ENCODE assay signal across 20 mouse cellular contexts in genomic region chr3:89365153-89365485, GRCm38 (mm10). TPM values are rescaled to one million over a fixed set of nuclear protein-coding genes. Genes with fewer than 3 reads are reported as not detected.
DNase-seq lines count a peak whose midpoint lies in the region; ATAC-seq and TF ChIP-seq lines count a peak whose summit lies in the region.
"Had no signal": no experiment of that assay in that cellular context is flagged by ENCODE, and none has a peak within 500 bp of the region (broad histone marks: within the 10 kb centered on the region; RNA-seq: fewer than 3 reads in every experiment).

Dcst1 (minus strand) TSS chr3:89365253.

- no peak for ATAC-seq in kidney, embryonic 14.5 days (ENCODE audit: low FRiP score, low TSS enrichment)
- no peak for ATAC-seq in intestine, postnatal 0 days

- peak within 1 kb of the TSS; percentile 18; the same call in 1 of the 2 replicates for H3K9ac ChIP-seq in kidney, embryonic 14.5 days (ENCODE audit: low read depth, low read length)
- H3K9ac ChIP-seq in intestine, postnatal 0 days (ENCODE audit: low read depth, low read length) = no peak within 1 kb of the TSS
- H3K9ac ChIP-seq: hindbrain, embryonic 13.5 days; liver, embryonic 13.5 days; midbrain, embryonic 12.5 days had no signal

- TF ChIP-seq POLR2A in testis, adult 2 months (IDR thresholded peaks at IDR 0.05; ENCODE audit: control insufficient read depth, low read depth, low read length) = peak; percentile 40; the same call in 1 of the 2 replicates

- 96% methylated on average over 11 of the region's 11 CpGs for WGBS in kidney, embryonic 14.5 days
- 81% methylated on average over 11 of the region's 11 CpGs for WGBS in intestine, postnatal 0 days

- H3K9me3 ChIP-seq in kidney, embryonic 14.5 days (ENCODE audit: control insufficient read depth, low read length) = no peaks in the 10 kb centered on the region
- H3K9me3 ChIP-seq in intestine, postnatal 0 days (ENCODE audit: control insufficient read depth) = no peaks in the 10 kb centered on the region
- H3K9me3 ChIP-seq: hindbrain, embryonic 13.5 days; liver, embryonic 13.5 days; midbrain, embryonic 12.5 days had no signal

- H3K36me3 ChIP-seq in kidney, embryonic 14.5 days (ENCODE audit: control insufficient read depth, insufficient read depth, low read length) = no peaks in the 10 kb centered on the region
- no peaks in the 10 kb centered on the region for H3K36me3 ChIP-seq in testis, adult 2 months (ENCODE audit: control insufficient read depth, insufficient read depth, low read length)
- no peaks in the 10 kb centered on the region for H3K36me3 ChIP-seq in intestine, postnatal 0 days (ENCODE audit: control insufficient read depth, insufficient read depth)
- H3K36me3 ChIP-seq: hindbrain, embryonic 13.5 days; liver, embryonic 13.5 days; midbrain, embryonic 12.5 days had no signal

- no peak for DNase-seq in kidney, postnatal 4 days
- no peak for DNase-seq in testis, postnatal 14 days (ENCODE audit: low spot score)
- DNase-seq in thymus, postnatal 36 days = no peak
- no peak for DNase-seq in thymus, postnatal 14 days
- DNase-seq: adrenal gland, postnatal 10 days; cerebellum, adult 8-10 months; cerebellum, postnatal 36 days; embryo, embryonic 11 days; gastrocnemius, postnatal 25 days; heart, postnatal 36 days; kidney, adult 9 months; liver, embryonic 13.5 days; lung, adult 2 months; lung, postnatal 14 days; thymus, adult 18-20 months had no signal

- H3K27ac ChIP-seq in kidney, embryonic 14.5 days (ENCODE audit: low read depth, low read length) = no peak within 1 kb of the TSS
- H3K27ac ChIP-seq in testis, adult 2 months (ENCODE audit: control insufficient read depth, insufficient read depth, low read depth, low read length) = no peak within 1 kb of the TSS
- peak within 1 kb of the TSS; percentile 65 for H3K27ac ChIP-seq in intestine, postnatal 0 days (ENCODE audit: low read depth, low read length)
- H3K27ac ChIP-seq: hindbrain, embryonic 13.5 days; liver, embryonic 13.5 days; midbrain, embryonic 12.5 days had no signal

- no peak within 1 kb of the TSS for H3K4me2 ChIP-seq in kidney, embryonic 14.5 days (replicated peaks; ENCODE audit: low read depth, low read length)
- H3K4me2 ChIP-seq in intestine, postnatal 0 days (replicated peaks; ENCODE audit: low read depth) = peak within 1 kb of the TSS; percentile 38
- H3K4me2 ChIP-seq: hindbrain, embryonic 13.5 days; liver, embryonic 13.5 days; midbrain, embryonic 12.5 days had no signal

- 0 out of 2 replicates have a peak, but pooled peaks cover 4% of the 10 kb centered on the region for H3K4me1 ChIP-seq in kidney, embryonic 14.5 days (ENCODE audit: control insufficient read depth, insufficient read depth, low read length)
- H3K4me1 ChIP-seq in testis, adult 2 months (ENCODE audit: control insufficient read depth, insufficient read depth, low read length) = peaks cover 5% of the 10 kb centered on the region
- H3K4me1 ChIP-seq in intestine, postnatal 0 days (replicated peaks; ENCODE audit: control insufficient read depth, insufficient read depth, low read length) = peaks cover 3% of the 10 kb centered on the region
- H3K4me1 ChIP-seq: hindbrain, embryonic 13.5 days; liver, embryonic 13.5 days; midbrain, embryonic 12.5 days had no signal

- H3K27me3 ChIP-seq in kidney, embryonic 14.5 days (ENCODE audit: control insufficient read depth, insufficient read depth, low read length) = no peaks in the 10 kb centered on the region
- H3K27me3 ChIP-seq in testis, adult 2 months (ENCODE audit: control insufficient read depth, insufficient read depth, low read length) = no peaks in the 10 kb centered on the region
- H3K27me3 ChIP-seq in intestine, postnatal 0 days (replicated peaks; ENCODE audit: control insufficient read depth, insufficient read depth, low read length) = no peaks in the 10 kb centered on the region
- H3K27me3 ChIP-seq: liver, embryonic 13.5 days had no signal

- H3K4me3 ChIP-seq in kidney, embryonic 14.5 days (ENCODE audit: low read length) = no peak within 1 kb of the TSS
- H3K4me3 ChIP-seq in testis, adult 2 months (ENCODE audit: control insufficient read depth, low read depth, low read length) = peak within 1 kb of the TSS; percentile 74
- no peak within 1 kb of the TSS for H3K4me3 ChIP-seq in intestine, postnatal 0 days (ENCODE audit: low read depth, low read length)
- H3K4me3 ChIP-seq: hindbrain, embryonic 13.5 days; liver, embryonic 13.5 days; midbrain, embryonic 12.5 days had no signal

- no peak for TF ChIP-seq CTCF in testis, adult 2 months (IDR thresholded peaks at IDR 0.05; ENCODE audit: control insufficient read depth, insufficient read depth, insufficient replicate concordance, low read depth, low read length)
- no peak for TF ChIP-seq CTCF in intestine, postnatal 0 days (IDR thresholded peaks at IDR 0.05; ENCODE audit: low read depth)

RNA-seq across cellular contexts. Expression of gene Dcst1, which starts in this region (rescaled TPM):
- 0.63 and 1.5 TPM in 2 replicates for polyA plus RNA-seq in kidney, embryonic 14.5 days (2014; fragmentation: Nextera tagmentation; extraction: Ambion mirVana)
- 74.5 and 81.0 TPM in 2 replicates for polyA plus RNA-seq in testis, adult 2 months (2012; rRNA removed)
- 23.5 and 26.7 TPM in 2 replicates for polyA plus RNA-seq in intestine, postnatal 0 days (2015; fragmentation: Nextera tagmentation; extraction: Ambion mirVana)
- polyA plus RNA-seq: liver, embryonic 13.5 days; lung, adult 2 months had no signal
